Mouse (Mus musculus): ENCODE measurements at regions not wholly inside any gene's neighbourhood (a gene's known extent, or its start where the extent isn't known, plus 50 kb on each side); places are given as distances from the start of the nearest gene placed in this dataset.

DNA sequence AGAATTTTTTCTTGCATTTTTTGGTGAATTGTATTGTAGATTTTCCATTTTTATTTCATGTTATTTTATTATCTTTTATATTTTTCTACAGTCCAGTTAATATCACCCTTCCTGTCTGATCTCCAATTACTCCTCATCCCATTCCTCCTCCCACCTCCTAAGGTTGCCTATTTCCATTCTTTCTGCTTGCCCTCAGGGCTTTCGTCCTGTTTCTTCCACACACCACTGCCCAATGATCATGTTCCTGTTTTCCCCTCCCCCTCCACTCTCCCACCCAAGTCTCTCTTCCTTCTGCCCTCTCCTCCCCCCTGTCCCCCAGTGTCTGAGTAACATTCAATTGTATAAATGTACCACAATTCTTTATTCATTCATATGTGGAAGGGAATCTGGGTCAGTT lies 573.6 kb upstream of the Ptprd start:
- no peak for DNase-seq

DNA sequence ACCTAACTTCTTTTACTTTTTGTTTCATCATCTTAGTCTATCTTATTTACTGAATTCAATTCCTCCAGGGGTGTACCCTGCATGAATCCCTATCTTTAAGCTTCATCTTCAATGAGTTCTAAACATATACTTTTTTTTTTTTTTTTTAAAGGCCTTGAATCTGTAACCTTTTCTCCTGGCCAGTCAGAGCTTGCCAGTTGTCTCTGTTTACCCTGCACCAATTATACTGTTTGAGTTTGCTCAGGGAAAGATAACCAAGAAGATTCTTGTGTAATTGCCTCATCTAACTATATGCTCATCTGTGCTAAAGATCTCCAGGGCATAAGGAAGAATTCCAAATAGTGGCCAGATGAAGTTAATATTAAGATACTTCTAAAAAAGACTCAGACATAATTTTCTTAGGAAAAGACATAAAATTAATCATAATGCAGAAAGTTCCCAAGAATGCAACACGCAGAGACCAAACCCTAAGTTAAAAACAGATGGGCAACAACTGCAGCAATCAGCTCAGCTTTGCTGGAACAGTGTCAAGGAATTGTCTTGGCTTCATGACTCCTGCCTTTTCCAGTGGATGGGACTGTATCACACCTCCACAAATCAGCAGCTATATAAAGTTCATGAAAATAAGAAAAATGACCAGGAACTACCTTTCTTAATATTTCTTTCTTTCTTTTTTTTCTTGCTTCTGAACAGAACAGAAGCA lies 573.1 kb upstream of the Ptprd start:
- DNase-seq, result no peak

DNA sequence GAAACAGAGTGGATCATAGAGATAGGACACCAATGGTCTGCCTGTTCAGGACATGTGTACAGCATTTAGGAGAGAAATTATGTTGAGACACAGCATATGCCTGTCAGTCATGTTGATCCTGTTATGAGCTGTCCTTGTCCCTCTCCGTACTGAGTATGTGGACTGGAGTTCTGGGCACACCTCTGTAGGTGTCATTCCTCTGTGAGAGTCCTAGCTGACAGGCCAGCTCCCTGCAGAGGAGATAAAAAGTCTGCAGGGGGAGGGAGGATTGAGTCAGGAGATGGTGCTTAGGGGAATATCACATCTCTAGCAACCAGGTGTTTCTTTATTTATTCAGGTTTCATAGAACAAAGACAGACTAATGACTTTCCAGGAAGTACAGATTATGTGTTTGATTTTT lies 572.3 kb upstream of the Ptprd start:
- no peak for DNase-seq

DNA sequence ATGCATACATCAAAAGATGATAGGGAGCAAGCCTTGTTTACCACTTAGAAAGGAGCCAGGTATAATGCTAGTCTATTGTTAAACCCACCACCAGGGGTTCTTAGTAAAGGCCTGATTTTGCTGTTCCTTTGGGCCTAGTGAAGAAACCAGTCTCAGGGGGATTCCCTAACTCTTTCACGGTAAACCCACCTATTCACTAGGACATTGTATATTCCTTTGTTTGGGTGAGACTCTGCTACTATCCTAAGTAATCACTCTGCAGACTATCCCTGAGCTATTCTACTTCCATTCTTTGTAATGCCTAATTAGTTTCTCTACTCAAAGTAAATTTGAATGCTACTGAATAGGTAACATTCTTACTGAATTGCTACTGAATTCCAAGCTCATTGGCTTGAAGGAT lies 571.0 kb upstream of the Ptprd start:
- no peak for DNase-seq

DNA sequence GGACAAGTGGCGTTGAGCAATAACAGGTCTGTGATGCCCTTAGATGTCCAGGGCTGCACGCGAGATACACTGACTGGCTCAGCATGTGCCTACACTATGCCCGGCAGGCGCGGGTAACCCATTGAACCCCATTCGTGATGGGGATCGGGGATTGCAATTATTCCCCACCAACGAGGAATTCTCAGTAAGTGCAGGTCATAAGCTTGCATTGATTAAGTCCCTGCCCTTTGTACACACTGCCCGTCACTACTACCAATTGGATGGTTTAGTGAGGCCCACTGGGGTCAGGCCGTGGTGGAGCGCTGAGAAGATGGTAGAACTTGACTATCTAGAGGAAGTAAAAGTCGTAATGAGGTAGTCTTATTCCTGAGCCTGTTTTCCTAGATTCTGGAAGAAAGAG lies 562.1 kb upstream of the Ptprd start:
- no peak for DNase-seq

DNA sequence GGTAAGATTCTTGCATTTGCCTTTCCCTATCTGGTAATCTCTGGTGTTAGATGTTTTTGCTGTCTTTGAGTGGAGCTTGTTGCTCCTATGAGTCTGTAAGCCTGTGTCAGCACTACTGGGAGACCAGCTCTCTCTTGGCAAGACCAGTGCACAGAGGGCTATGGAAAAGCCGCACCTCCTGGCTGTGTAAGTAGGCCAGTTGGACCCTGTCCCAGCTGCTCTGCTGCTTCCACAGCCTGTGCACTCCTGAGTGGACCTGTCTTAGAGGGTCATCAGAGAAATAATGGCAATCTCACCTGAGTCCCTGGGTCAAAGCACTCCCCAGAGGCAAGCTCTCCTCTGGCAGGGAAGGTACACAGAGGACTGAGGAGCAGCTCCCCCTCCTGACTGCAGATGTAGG lies 524.3 kb upstream of the Ptprd start:
- DNase-seq, result peak in 1 of 2 experiments; percentile 22

Data from kidney, postnatal 25 days (tissue).